Mouse (Mus musculus): ENCODE measurements around the gene Gm12248. TPM values are rescaled to one million over a fixed set of nuclear protein-coding genes. Genes with fewer than 3 reads are reported as not detected.

The Gm12248 gene
- polyA plus RNA-seq, 1 experiment = not detected

Other genes starting within 250 kb of the Gm12248 start
- 14.1 and 21.8 TPM in 2 replicates for gene Larp1, start 84.1 kb downstream of the Gm12248 start, polyA plus RNA-seq (2012; ENCODE audit: insufficient read depth, insufficient read length, missing spikeins)
- 36.4 and 42.1 TPM in 2 replicates for gene Cnot8, start 11.0 kb upstream of the Gm12248 start, polyA plus RNA-seq (2012; ENCODE audit: insufficient read depth, insufficient read length, missing spikeins)
- 3.3 and 3.4 TPM in 2 replicates for gene Gemin5, start 75.4 kb upstream of the Gm12248 start, polyA plus RNA-seq (2012; ENCODE audit: insufficient read depth, insufficient read length, missing spikeins)
- 69.5 and 84.9 TPM in 2 replicates for gene Mrpl22, start 78.5 kb upstream of the Gm12248 start, polyA plus RNA-seq (2012; ENCODE audit: insufficient read depth, insufficient read length, missing spikeins)
- 10.2 and 13.9 TPM in 2 replicates for gene Igtp, start 106.4 kb upstream of the Gm12248 start, polyA plus RNA-seq (2012; ENCODE audit: insufficient read depth, insufficient read length, missing spikeins)
- gene Irgm2, start 106.5 kb upstream of the Gm12248 start, polyA plus RNA-seq (2012; ENCODE audit: insufficient read depth, insufficient read length, missing spikeins) = 7.5 and 7.9 TPM in 2 replicates
- not detected in 2 replicates for gene 4930438A08Rik, start 181.7 kb upstream of the Gm12248 start, polyA plus RNA-seq (2012; ENCODE audit: insufficient read depth, insufficient read length, missing spikeins)
- 2.0 and 2.6 TPM in 2 replicates for gene Zfp692, start 213.9 kb upstream of the Gm12248 start, polyA plus RNA-seq (2012; ENCODE audit: insufficient read depth, insufficient read length, missing spikeins)
- gene Zfp672, start 237.2 kb upstream of the Gm12248 start, polyA plus RNA-seq (2012; ENCODE audit: insufficient read depth, insufficient read length, missing spikeins) = 54.9 and 75.8 TPM in 2 replicates
- 19.5 and 20.6 TPM in 2 replicates for gene Sh3bp5l, start 237.6 kb upstream of the Gm12248 start, polyA plus RNA-seq (2012; ENCODE audit: insufficient read depth, insufficient read length, missing spikeins)